Mouse (Mus musculus) hindbrain, embryonic 12.5 days (tissue): ENCODE measurements around the gene Pxylp1. TPM values are rescaled to one million over a fixed set of nuclear protein-coding genes. Genes with fewer than 3 reads are reported as not detected.

ENCODE experiments used
- ATAC-seq: fragments of 200-750 bp; cut with Nextera tagmentation; 2 replicates; pipeline ENCODE4 v1.8.0; 2017; ENCODE audit warnings: moderate TSS enrichment; ENCODE audit not compliant: low FRiP score
- H3K27ac ChIP-seq: fragments of 300-500 bp; sonication (generic); 2 replicates; pipeline ENCODE4 v1.5.1; 2016; ENCODE audit warnings: mild to moderate bottlenecking
- H3K27me3 ChIP-seq: fragments of 300-500 bp; sonication (generic); 2 replicates; pipeline ENCODE4 v1.6.1; 2016; ENCODE audit warnings: mild to moderate bottlenecking
- H3K36me3 ChIP-seq: fragments of 300-500 bp; sonication (generic); 2 replicates; pipeline ENCODE4 v1.6.1; 2016; ENCODE audit warnings: mild to moderate bottlenecking
- H3K4me1 ChIP-seq: fragments of 300-500 bp; sonication (generic); 2 replicates; pipeline ENCODE4 v1.6.1; 2016
- H3K4me2 ChIP-seq: fragments of 300-500 bp; sonication (generic); replicated peaks from 2 replicates; pipeline ENCODE4 v1.6.1; 2016; ENCODE audit warnings: mild to moderate bottlenecking
- H3K4me3 ChIP-seq: fragments of 300-500 bp; sonication (generic); 2 replicates; pipeline ENCODE4 v1.5.1; 2016; ENCODE audit warnings: mild to moderate bottlenecking
- H3K9ac ChIP-seq: fragments of 300-500 bp; sonication (generic); 2 replicates; pipeline ENCODE4 v1.6.1; 2016; ENCODE audit warnings: mild to moderate bottlenecking, moderate library complexity
- H3K9me3 ChIP-seq: fragments of 300-500 bp; sonication (generic); replicated peaks from 2 replicates; pipeline ENCODE4 v1.6.1; 2016; ENCODE audit warnings: mild to moderate bottlenecking
- WGBS: fragments of 180-500 bp; shearing (Covaris S2); methylation state at CpG from one replicate; pipeline ENCODE4 v1.1.7; 2016; 5-methylcytosine and 5-hydroxymethylcytosine counted together
- polyA plus RNA-seq: library from polyadenylated mRNA; unstranded; fragments of >200 nt; fragmentation: Nextera tagmentation; extraction: Ambion mirVana; gene quantifications from 2 replicates; pipeline ENCODE4 v1.2.1, GENCODE M21; 2016

Gene Pxylp1
- polyA plus RNA-seq, 1 experiment from 2014 or later = 59.9 TPM

DNA sequence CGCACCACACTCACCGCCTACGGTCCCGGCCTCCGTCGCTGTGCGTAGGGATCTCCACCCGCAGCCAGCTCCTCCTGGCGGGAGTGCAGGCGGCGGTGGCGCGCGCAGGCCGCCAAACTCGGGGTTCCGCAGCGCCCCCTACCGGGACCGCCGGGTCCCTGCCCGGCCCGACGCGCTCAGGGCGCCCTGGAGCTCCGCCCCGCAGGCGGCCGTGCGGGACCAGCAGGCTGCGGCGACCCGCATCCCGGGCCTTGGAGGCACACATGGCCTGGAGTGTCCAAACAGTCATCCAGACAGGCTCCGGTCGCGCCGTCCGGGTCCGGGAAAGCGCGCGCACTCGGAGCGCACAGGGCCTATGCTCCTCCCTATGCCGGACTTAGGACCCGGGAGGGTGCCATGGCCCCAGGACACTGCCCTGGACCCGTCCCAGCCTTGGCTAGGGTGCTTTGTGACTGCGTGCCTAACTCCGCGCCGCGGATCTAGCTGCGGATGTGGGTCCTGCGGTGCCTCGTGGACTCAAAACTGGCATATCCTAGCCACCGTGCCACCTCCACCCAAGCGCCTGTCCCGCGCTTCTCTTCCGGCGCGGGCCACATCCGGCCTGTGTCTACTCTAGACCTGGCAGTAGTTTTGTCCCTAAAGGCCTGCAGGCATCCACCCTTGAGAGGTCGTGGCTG lies 3.0 kb downstream of the Pxylp1 start:
- Histone ChIP-seq H3K4me3 (peak overlapping the region; percentile 54), H3K27ac (peak overlapping the region; percentile 70), H3K4me2 (peak overlapping the region; percentile 91), H3K9me3 (no peaks in the 10 kb centered on the region), H3K36me3 (no peaks in the 10 kb centered on the region), H3K9ac (peak overlapping the region; percentile 80), H3K4me1 (peaks cover 71% of the 10 kb centered on the region), H3K27me3 (0 out of 2 replicates have a peak, but pooled peaks cover 4% of the 10 kb centered on the region)
- under 1% methylated on average over 66 of the region's 66 CpGs for WGBS
- ATAC-seq = peak; percentile 80

DNA sequence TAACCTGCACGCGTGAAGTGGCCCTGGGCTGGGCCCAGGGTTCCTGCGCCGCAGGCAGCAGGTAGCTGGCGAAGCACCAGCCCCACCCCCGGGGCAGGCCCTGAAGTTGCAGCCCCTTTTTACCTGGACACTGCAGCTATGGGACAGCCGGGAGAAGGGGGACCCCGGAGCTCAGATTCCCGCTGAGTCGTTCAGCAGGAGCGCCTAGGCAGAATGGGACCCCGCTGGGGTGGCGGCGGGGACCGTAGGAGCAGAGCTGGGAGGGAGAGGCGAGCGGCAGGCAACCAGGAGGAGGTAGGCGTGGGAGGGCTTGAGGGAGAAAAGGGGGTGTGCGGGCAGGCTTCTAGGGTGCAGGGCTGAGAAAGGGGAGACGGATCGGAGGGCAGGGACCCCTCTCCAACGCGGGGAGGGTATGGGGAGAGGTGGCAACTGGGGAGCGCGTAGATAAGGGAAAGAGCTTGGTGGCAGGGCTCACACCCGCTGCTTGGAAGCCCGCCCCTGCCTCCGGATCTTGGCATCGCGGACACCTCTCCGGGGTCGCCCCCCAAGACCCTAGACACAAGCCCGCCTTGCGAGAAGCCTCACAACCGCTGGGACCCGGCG lies 3.6 kb downstream of the Pxylp1 start:
- 0% methylated on average over 37 of the region's 37 CpGs for WGBS
- Histone ChIP-seq H3K4me2 (peak overlapping the region; percentile 91), H3K27me3 (0 out of 2 replicates have a peak, but pooled peaks cover 4% of the 10 kb centered on the region), H3K9ac (peak overlapping the region; percentile 80), H3K27ac (peak overlapping the region; percentile 70), H3K4me1 (peaks cover 75% of the 10 kb centered on the region), H3K36me3 (no peaks in the 10 kb centered on the region), H3K9me3 (no peaks in the 10 kb centered on the region), H3K4me3 (peak overlapping the region; percentile 54)
- peak; percentile 41 for ATAC-seq

- Histone ChIP-seq H3K4me1 (peaks cover 76% of the 10 kb centered on the region), H3K4me2 (peak overlapping the region; percentile 91), H3K27me3 (0 out of 2 replicates have a peak, but pooled peaks cover 4% of the 10 kb centered on the region), H3K9ac (no peak overlapping the region), H3K27ac (peak overlapping the region; percentile 70; the same call in 1 of the 2 replicates), H3K36me3 (no peaks in the 10 kb centered on the region), H3K9me3 (no peaks in the 10 kb centered on the region), H3K4me3 (peak overlapping the region; percentile 54)
- WGBS = 7% methylated on average over 6 of the region's 6 CpGs
- peak; percentile 48 for ATAC-seq
These were observed 4.5 kb downstream of the Pxylp1 start for GRCm38 (mm10) chr9:96887954-96888353.

DNA sequence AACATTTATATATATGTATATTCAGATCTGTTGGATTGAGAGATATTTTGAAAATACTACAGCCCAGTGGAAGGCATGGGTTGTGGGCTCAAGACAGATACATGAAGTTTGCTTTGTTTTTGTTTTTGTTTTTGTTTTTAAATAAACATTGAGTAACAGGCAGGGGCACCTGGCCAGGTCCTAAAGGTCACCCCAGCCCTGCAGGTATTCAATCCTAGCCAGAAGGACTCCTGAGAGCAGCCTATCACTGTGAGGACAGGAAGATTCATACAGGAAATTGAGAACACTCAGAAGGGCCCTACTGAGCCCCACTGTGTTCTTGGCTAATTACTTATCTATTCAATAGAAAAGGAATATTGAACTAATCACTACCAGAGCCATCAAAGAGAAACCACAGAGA lies 5.0 kb downstream of the Pxylp1 start:
- no peaks in the 10 kb centered on the region for H3K9me3 ChIP-seq
- no peak overlapping the region for H3K27ac ChIP-seq
- H3K4me1 ChIP-seq = peaks cover 77% of the 10 kb centered on the region
- H3K36me3 ChIP-seq = no peaks in the 10 kb centered on the region
- H3K4me2 ChIP-seq = peak overlapping the region; percentile 91
- no peak overlapping the region for H3K9ac ChIP-seq
- 0 out of 2 replicates have a peak, but pooled peaks cover 4% of the 10 kb centered on the region for H3K27me3 ChIP-seq
- ATAC-seq = no peak
- peak overlapping the region; percentile 54 for H3K4me3 ChIP-seq

GRCm38 (mm10) chr9:96885781-96886180 lies 6.7 kb downstream of the Pxylp1 start:
- H3K4me3 ChIP-seq = no peak overlapping the region
- no peaks in the 10 kb centered on the region for H3K9me3 ChIP-seq
- H3K4me2 ChIP-seq = no peak overlapping the region
- H3K27ac ChIP-seq = no peak overlapping the region
- H3K27me3 ChIP-seq = 0 out of 2 replicates have a peak, but pooled peaks cover 4% of the 10 kb centered on the region
- H3K4me1 ChIP-seq = peaks cover 76% of the 10 kb centered on the region
- no peak overlapping the region for H3K9ac ChIP-seq
- no peak for ATAC-seq
- 65% methylated on average over 3 of the region's 3 CpGs for WGBS
- no peaks in the 10 kb centered on the region for H3K36me3 ChIP-seq

GRCm38 (mm10) chr9:96882496-96883265 lies 9.8 kb downstream of the Pxylp1 start:
- WGBS = 79% methylated on average over 20 of the region's 20 CpGs
- H3K9me3 ChIP-seq = no peaks in the 10 kb centered on the region
- no peaks in the 10 kb centered on the region for H3K27me3 ChIP-seq
- peaks cover 69% of the 10 kb centered on the region for H3K4me1 ChIP-seq
- peak overlapping the region; percentile 77 for H3K27ac ChIP-seq
- H3K36me3 ChIP-seq = no peaks in the 10 kb centered on the region
- no peak overlapping the region for H3K4me3 ChIP-seq
- H3K9ac ChIP-seq = no peak overlapping the region
- ATAC-seq = 0 out of 2 replicates have a peak, but pooled peaks have one; percentile 52
- H3K4me2 ChIP-seq = no peak overlapping the region

DNA sequence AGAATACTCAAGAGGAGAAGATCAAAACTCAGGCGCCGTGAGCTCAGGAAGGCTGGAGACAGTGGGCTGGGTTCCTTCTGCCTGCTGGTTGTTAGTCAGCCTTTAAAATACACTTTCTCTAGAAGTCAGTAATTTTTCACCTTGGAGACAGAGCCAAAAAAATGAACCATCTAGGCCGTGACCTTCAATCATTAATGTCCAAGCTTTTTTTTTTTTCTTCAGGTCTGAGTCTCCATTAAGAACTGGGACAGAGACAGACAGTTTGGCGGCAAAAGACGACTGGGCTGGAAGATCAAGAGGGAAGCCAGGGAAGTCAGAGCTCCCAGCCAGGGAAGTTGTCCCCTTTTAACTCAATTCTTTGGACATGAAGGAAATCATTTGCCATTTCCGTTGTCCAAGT lies 10.6 kb downstream of the Pxylp1 start:
- Histone ChIP-seq H3K4me1 (peaks cover 65% of the 10 kb centered on the region), H3K9me3 (no peaks in the 10 kb centered on the region), H3K27ac (no peak overlapping the region), H3K4me2 (no peak overlapping the region), H3K27me3 (no peaks in the 10 kb centered on the region), H3K4me3 (no peak overlapping the region), H3K9ac (no peak overlapping the region), H3K36me3 (no peaks in the 10 kb centered on the region)
- no peak for ATAC-seq
- 79% methylated on average over 6 of the region's 6 CpGs for WGBS

DNA sequence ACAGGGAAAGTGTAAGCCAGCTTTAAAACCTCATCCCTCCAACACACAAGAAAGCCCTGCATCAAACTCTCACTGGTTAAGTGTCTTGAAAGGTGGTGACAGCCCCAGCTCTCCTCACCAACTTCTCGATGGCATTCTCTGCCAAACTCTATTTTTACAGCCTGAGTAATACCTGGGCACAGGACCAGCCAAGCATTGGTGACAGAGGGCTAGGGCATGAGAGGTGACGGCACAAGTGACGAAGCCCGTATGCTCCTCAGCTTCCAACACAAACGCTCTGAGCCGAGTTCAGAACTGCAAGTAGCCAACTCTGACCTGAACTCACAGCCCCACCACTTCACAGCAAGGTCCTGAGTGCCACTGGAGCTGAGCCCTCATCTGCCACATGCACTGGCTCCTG lies 13.4 kb downstream of the Pxylp1 start:
- Histone ChIP-seq H3K36me3 (no peaks in the 10 kb centered on the region), H3K27ac (no peak overlapping the region), H3K4me3 (no peak overlapping the region), H3K27me3 (no peaks in the 10 kb centered on the region), H3K9ac (no peak overlapping the region), H3K4me2 (no peak overlapping the region), H3K4me1 (peaks cover 49% of the 10 kb centered on the region), H3K9me3 (no peaks in the 10 kb centered on the region)
- ATAC-seq = no peak
- 86% methylated on average over 6 of the region's 6 CpGs for WGBS

GRCm38 (mm10) chr9:96878464-96878863 lies 14.0 kb downstream of the Pxylp1 start:
- Histone ChIP-seq H3K4me3 (no peak overlapping the region), H3K36me3 (no peaks in the 10 kb centered on the region), H3K4me1 (peaks cover 45% of the 10 kb centered on the region), H3K27ac (peak overlapping the region; percentile 66), H3K4me2 (no peak overlapping the region), H3K9me3 (no peaks in the 10 kb centered on the region), H3K9ac (no peak overlapping the region), H3K27me3 (no peaks in the 10 kb centered on the region)
- ATAC-seq = peak; percentile 46; the same call in 1 of the 2 replicates
- WGBS = 28% methylated on average over 4 of the region's 4 CpGs

DNA sequence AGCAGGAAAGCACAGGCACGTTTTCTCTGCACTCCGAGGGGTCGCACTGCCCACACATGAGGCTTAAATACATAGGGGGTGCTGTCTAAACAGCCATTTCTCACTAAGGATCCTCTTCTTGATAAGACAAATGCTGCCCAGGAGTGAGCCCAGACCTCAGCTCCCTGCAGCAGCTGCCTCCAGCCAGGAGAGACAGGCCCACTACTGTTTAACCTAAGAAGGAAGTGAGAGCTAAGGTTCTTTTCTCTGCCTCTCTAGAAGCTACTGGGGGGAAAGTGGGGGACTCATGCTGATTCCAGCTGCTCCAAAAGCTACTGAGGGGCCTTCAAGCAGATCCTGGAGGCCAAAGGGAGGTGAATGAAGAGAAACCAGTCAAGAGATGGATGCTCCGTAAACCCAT lies 16.8 kb downstream of the Pxylp1 start:
- Histone ChIP-seq H3K27me3 (no peaks in the 10 kb centered on the region), H3K4me3 (no peak overlapping the region), H3K36me3 (no peaks in the 10 kb centered on the region), H3K27ac (no peak overlapping the region), H3K4me1 (peaks cover 25% of the 10 kb centered on the region), H3K9ac (no peak overlapping the region), H3K9me3 (0 out of 2 replicates have a peak, but pooled peaks cover 4% of the 10 kb centered on the region), H3K4me2 (no peak overlapping the region)
- 64% methylated on average over 4 of the region's 4 CpGs for WGBS
- ATAC-seq = no peak

GRCm38 (mm10) chr9:96873082-96873481 lies 19.4 kb downstream of the Pxylp1 start:
- Histone ChIP-seq H3K4me2 (no peak overlapping the region), H3K27me3 (no peaks in the 10 kb centered on the region), H3K9me3 (0 out of 2 replicates have a peak, but pooled peaks cover 5% of the 10 kb centered on the region), H3K4me3 (no peak overlapping the region), H3K27ac (no peak overlapping the region), H3K9ac (no peak overlapping the region), H3K4me1 (peaks cover 13% of the 10 kb centered on the region), H3K36me3 (no peaks in the 10 kb centered on the region)
- ATAC-seq = no peak
- 80% methylated on average over 5 of the region's 5 CpGs for WGBS

DNA sequence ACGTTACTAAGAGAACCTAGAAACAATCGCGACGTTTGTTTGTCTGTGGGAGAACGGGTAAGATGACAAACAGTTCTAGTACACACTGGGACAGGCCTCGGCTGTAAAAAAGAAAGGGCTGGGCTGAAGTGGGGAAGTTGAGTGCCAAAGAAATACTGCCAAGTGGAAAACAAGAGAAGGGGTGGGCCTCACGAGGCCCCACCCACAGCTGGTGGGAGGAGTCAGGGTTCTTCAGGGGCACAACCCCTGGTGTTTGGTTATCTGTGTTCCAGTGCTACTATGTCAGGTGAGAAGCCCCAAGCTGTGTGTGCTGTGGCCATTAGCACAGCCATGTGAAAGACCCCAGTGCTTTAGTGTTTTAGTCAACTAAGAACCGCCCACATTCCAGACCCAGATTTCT lies 22.4 kb downstream of the Pxylp1 start:
- H3K4me1 ChIP-seq = peaks cover 9% of the 10 kb centered on the region
- 78% methylated on average over 8 of the region's 8 CpGs for WGBS
- 0 out of 2 replicates have a peak, but pooled peaks cover 5% of the 10 kb centered on the region for H3K9me3 ChIP-seq
- no peak overlapping the region for H3K27ac ChIP-seq
- H3K4me3 ChIP-seq = no peak overlapping the region
- H3K4me2 ChIP-seq = no peak overlapping the region
- no peaks in the 10 kb centered on the region for H3K36me3 ChIP-seq
- no peak for ATAC-seq
- H3K27me3 ChIP-seq = no peaks in the 10 kb centered on the region
- H3K9ac ChIP-seq = no peak overlapping the region
